Mouse (Mus musculus): ENCODE measurements around the gene Kansl3.

Gene Kansl3

GRCm38 (mm10) chr1:36321164-36321563, 47.8 kb downstream of the Kansl3 start:
- DNase-seq = no peak

DNA sequence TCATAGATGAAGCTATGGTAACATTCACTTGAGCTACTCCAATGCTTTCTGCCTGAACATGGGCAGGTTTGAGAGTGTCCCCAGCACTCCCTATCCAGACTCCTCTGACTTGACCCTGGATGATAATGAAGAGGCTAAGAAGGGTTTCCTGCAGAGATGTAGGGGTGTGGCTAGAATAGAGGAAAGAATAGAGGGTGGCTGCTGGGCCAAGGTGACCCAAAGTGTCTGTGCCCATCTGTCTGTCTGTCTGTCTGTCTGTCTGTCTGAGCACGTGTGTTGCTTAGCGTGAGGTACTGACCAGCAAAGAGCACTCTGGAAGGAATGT, 53.2 kb downstream of the Kansl3 start:
- DNase-seq = no peak

DNA sequence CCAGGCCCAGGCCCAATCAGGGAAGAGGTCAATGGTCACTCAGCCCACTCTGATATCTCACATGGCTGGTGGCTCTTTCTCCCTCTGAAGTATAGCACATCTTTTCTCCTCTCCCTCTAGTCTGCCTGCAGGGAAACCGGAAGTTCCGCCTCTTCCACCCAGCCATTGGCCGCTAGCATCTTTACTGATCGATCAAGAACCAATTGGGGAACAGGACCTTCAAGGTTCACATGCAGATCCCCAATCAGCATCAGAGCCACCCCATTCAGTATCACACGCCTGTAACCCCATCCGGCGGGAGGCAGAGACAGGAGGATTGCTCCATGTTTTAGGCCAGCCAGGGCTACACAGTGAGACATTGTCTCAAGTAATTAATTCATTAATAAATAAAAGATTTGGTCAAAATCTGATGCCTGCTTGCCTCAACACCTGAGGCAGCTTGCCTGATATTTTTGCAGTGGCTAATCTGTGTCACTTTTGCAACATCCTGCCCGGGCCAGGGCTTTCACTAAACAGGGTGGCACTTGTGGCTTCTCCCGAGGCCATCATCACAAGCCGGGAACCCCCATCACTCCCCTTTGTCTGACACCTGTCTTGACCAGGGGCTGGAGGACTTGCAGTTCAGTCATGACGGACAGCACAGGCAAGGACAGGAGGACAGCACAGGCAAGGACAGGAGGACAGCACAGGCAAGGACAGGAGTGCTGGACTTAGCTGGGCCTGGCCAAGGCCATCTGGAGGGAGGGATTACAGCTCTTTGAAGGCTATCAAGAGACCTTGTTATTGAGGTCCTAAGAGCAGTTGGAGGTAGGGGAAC, 53.8 kb downstream of the Kansl3 start:
- DNase-seq = no peak

DNA sequence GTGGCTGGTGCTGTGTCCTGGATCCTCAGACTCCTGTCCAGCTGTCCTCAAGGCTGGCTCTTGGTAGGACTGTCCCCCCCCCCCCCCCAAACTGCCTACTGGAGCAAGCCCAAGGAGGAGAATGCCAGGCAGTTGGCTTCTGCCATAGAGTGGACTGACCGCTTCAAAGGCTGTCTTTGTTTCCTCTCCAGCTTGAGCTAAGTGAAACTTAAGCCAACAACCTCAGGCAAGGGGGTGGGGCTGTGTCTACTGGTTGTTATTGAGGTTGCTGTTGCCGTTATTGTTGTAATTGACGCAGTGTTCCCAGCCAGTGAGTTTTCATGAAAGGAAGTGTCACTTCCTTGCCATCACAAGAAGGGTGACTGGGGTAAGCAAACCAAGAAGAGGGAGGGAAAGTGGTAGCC, 59.5 kb downstream of the Kansl3 start:
- DNase-seq = no peak

GRCm38 (mm10) chr1:36308966-36309475, 60.0 kb downstream of the Kansl3 start:
- DNase-seq = no peak

GRCm38 (mm10) chr1:36308451-36308901, 60.5 kb downstream of the Kansl3 start:
- no peak for DNase-seq

DNA sequence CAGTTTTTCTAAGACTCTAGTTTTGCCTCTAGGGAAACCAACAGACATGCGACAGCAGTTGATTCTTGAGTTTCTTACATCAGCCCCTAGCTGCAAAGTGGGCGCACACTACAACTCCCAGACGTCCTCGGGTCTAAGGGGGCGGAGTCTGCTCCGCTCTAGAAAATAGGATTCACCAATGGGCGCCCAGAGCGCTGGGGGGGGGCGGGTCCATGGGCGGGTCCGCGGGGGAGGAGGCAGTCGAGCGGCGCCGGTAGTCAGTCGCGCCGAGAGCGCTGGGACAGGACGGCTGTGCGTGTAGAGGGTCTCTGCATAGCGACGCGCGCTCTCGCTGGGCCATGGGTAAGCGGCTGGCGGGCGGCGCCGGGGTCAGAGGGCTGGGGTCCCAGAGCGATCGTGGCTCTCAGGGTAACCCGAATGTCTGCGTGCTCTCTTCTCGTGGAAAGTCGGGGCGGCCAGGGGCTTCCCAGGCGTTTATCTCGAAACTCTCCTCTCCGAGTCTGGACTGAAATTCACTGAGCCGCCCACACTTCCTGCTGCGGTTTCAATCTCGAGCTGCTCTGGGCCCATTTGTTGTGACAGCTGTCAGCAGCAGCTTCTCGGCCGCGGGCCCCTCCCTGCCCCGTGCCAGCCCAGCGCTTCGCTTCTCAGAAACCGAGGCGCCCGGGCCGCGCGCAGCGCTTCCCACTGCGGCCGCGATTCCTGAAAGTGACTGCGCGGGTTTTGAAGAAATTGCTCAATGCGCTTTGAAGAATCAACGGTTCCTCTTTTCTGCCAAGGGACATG, 61.3 kb downstream of the Kansl3 start, which contains the start of gene Arid5a:
Arid5a (plus strand) TSS at position 239 of the 786 bp plus-strand sequence.
- DNase-seq = peak; percentile 93

- no peak for DNase-seq
Observed at GRCm38 (mm10) chr1:36307121-36307494, 61.9 kb downstream of the Kansl3 start.

- no peak for DNase-seq
Observed at GRCm38 (mm10) chr1:36306120-36306519, 62.9 kb downstream of the Kansl3 start.

- DNase-seq = no peak
Observed at GRCm38 (mm10) chr1:36304764-36305163, 64.2 kb downstream of the Kansl3 start.

- DNase-seq = peak; percentile 66
Observed at GRCm38 (mm10) chr1:36303381-36304320, 65.3 kb downstream of the Kansl3 start.

DNA sequence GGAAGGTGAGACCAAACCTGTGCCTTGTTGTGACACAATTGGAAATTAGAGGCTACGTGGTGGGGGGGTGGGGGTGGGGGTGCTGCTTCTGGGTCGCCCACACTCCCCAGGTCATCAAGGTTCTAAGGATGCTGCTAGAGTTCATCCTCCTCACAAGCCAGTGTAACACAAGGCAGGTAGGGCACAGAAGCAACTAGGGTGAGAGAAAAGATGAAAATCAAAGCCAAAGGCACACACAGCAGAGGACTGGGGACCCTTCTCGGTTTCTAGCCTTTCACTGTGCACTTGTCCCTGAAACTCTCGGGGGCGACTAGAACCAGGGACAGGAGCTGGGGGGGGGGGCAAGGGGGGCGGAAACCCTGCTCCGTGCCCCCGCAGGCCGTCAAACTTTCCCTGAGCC, 66.0 kb downstream of the Kansl3 start:
- DNase-seq = no peak

GRCm38 (mm10) chr1:36302273-36302672, 66.7 kb downstream of the Kansl3 start:
- no peak for DNase-seq

- no peak for DNase-seq
Observed at GRCm38 (mm10) chr1:36300486-36300885, 68.5 kb downstream of the Kansl3 start.

GRCm38 (mm10) chr1:36299676-36300075, 69.3 kb downstream of the Kansl3 start:
- DNase-seq = no peak

DNA sequence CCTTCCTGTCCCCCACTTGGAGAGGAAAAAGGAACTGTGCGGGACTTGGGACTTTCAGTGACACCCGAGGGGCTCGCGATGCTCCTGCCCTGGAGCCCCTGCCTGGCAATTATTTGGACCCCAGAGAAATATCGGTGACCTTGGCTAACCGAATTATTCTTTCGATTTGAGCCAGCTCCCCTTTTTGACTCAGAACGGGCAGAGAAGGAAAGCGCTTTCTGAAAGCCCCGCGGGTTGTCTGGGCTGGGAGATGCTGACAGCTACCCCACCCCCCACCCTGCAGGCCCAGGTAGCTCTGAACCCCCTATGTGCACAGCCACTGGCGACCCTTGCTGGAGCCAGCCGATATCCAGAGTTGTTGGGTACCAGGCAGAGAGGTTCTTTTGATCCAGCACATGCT, 69.9 kb downstream of the Kansl3 start:
- no peak for DNase-seq

DNA sequence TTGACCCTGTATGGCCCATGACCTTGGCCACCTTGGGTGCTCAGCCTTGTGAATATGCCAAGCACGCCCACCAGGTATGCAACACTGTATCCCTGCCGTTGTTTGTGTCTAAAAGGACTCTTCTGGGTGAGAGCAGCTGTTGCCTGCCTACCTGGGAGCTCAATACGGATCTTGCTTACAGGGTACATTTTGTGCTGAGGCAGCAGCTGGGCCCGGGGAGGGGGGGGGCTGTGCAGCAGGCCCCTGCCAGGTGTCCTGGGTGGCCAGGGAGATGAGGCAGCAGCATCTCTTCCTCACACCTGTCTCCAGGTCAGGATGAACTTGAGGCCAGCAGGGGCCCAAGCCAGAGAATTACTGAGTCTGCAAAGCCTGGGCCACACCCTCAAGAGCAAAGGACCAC, 70.9 kb downstream of the Kansl3 start:
- no peak for DNase-seq

GRCm38 (mm10) chr1:36296466-36297149, 72.4 kb downstream of the Kansl3 start:
- no peak for DNase-seq

GRCm38 (mm10) chr1:36294402-36294801, 74.6 kb downstream of the Kansl3 start:
- no peak for DNase-seq

DNA sequence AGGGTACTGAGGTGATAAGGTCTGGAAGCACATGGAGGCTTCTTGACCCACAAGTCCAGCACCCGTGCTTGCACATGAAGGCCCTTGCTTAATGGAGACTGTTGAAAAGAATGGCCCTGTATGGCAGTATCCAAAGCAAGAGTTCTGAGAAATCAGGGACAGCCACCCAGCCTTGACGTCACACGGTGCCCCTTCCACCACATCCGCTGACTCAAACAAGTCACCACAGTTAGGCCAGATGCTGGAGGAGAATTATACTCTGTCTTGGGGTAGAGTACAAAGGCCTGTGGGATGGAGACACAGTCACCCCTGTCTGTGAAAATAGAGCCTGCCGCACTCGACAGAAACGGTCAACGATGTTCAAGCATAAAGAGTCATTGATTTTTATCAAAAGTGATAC, 75.5 kb downstream of the Kansl3 start:
- DNase-seq = no peak
